Mouse (Mus musculus) erythroblast, embryonic 14.5 days (primary cell): ENCODE measurements around the gene Prpf31. TPM values are rescaled to one million over a fixed set of nuclear protein-coding genes. Genes with fewer than 3 reads are reported as not detected.
A peak's percentile ranks its signal among the peaks of the same experiment; 100 is the strongest.
"Not testable (repeated sequence)": the region's sequence is repeated elsewhere in the genome, so short reads cannot be mapped to it uniquely, and the experiment has no call there.

ENCODE experiments used
- H3K27me3 ChIP-seq: 2 replicates; pipeline ENCODE4 v1.6.1; 2012; ENCODE audit warnings: inconsistent platforms; ENCODE audit not compliant: control insufficient read depth
- H3K36me3 ChIP-seq: 2 replicates; pipeline ENCODE4 v1.6.1; 2012; ENCODE audit warnings: mild to moderate bottlenecking, inconsistent platforms; ENCODE audit not compliant: control insufficient read depth
- H3K4me1 ChIP-seq: 2 replicates; pipeline ENCODE4 v1.6.1; 2012; ENCODE audit warnings: inconsistent platforms; ENCODE audit not compliant: control insufficient read depth
- H3K4me3 ChIP-seq: replicated peaks from 2 replicates; pipeline ENCODE3; 2012; ENCODE audit warnings: moderate library complexity, mild to moderate bottlenecking, inconsistent platforms
- H3K9me3 ChIP-seq: 2 replicates; pipeline ENCODE4 v1.6.1; 2012; ENCODE audit warnings: low read length, inconsistent platforms, mixed read lengths; ENCODE audit not compliant: control insufficient read depth
- GATA1 ChIP-seq: IDR thresholded peaks from 2 replicates; pipeline ENCODE4 v1.6.1; 2012; ENCODE audit warnings: low read length, inconsistent platforms, mixed read lengths
- TAL1 ChIP-seq: IDR thresholded peaks from 3 replicates; pipeline ENCODE4 v1.6.1; 2012; ENCODE audit warnings: low read length, inconsistent platforms, mixed read lengths
- polyA plus RNA-seq: library from polyadenylated mRNA; stranded (reverse); fragments of >175 nt; gene quantifications from 2 replicates; pipeline ENCODE4 v1.2.3, GENCODE M21; 2012

The Prpf31 gene
- polyA plus RNA-seq, 1 experiment = 3.2 TPM

DNA sequence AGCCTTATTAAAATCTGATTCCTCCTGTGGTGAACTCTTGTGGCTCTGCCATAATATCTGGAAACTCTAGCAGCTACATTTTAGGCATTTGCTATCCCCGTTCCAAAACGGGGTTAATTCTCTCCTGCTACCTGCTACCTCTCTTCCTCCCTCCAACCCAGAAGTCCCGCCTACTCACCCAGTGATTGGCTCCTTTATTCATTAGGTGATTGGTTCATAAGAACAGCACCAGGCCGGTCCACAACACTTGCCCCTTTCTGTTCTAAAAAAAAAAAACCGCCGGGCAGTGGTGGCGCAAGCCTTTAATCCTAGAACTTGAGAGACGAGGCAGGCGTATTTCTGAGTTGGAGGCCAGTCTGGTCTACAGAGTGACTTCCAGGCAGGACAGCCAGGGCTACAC lies 34.6 kb upstream of the Prpf31 start:
- TF ChIP-seq TAL1 (no peak), GATA1 (no peak)
- H3K9me3 ChIP-seq = no peaks in the 10 kb centered on the region
- peaks cover 6% of the 10 kb centered on the region for H3K4me1 ChIP-seq
- no peaks in the 10 kb centered on the region for H3K36me3 ChIP-seq
- H3K27me3 ChIP-seq = no peaks in the 10 kb centered on the region
- peak overlapping the region; percentile 48 for H3K4me3 ChIP-seq

DNA sequence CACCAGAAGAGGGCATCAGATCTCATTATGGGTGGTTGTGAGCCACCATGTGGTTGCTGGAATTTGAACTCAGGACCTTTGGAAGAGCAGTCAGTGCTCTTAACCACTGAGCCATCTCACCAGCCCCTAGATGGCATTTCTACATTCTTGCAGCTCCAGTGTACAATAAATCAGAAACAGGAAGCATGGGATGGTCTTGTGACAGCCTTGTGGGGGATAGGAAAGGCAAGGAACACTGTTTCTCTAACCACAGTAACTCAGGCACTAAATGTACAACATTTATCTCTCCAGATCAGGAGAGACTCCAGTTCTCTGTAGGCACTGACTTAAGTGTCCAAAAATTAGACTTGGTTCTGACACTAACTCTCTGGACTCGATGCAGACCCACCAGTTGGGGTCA lies 32.0 kb upstream of the Prpf31 start:
- not testable (repeated sequence) for H3K9me3 ChIP-seq, H3K36me3 ChIP-seq, H3K4me1 ChIP-seq, H3K27me3 ChIP-seq, H3K4me3 ChIP-seq

DNA sequence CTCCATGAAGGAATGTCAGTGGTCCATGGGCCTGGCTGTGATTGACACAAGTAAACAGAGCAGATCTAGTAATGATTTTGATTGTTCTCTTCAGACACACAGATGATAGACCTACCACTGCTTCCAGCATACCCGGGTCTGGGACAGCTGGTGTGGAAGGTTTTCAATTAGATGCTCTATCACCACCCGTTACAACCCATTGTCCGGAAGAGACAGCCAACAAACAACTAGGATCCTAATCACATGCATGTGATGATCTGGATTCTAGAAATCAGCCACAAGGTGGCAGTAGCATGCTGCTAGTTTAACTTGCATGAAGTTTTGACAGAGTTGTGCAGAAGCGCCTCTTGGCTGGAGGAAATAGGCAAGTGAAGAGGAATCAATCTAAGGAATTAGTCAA lies 28.7 kb upstream of the Prpf31 start:
- TF ChIP-seq GATA1 = no peak
- no peak overlapping the region for H3K4me3 ChIP-seq
- H3K27me3 ChIP-seq = no peaks in the 10 kb centered on the region
- H3K36me3 ChIP-seq = no peaks in the 10 kb centered on the region
- no peaks in the 10 kb centered on the region for H3K4me1 ChIP-seq
- no peaks in the 10 kb centered on the region for H3K9me3 ChIP-seq

DNA sequence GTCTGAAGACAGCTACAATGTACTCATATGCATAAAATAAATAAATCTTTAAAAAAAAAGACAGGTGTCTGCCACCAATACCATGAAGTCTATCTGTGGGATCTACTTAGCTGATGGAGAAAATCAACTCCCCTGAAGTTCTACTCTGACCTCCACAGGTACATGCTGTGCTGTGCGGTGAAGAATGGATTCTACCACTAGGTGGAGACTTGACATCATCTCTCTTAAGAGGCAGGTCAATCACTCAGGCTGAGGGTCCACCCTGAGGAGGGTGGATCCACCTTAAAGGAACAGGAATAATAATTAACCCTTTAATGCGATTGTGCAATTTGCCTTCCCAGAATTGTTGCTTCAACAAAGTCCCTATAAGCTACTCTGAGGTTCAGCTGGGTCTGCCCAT lies 23.0 kb upstream of the Prpf31 start:
- no peaks in the 10 kb centered on the region for H3K36me3 ChIP-seq
- H3K4me3 ChIP-seq = no peak overlapping the region
- no peaks in the 10 kb centered on the region for H3K9me3 ChIP-seq
- no peaks in the 10 kb centered on the region for H3K27me3 ChIP-seq
- H3K4me1 ChIP-seq = no peaks in the 10 kb centered on the region
- TF ChIP-seq TAL1 = no peak
- no peak for TF ChIP-seq GATA1

DNA sequence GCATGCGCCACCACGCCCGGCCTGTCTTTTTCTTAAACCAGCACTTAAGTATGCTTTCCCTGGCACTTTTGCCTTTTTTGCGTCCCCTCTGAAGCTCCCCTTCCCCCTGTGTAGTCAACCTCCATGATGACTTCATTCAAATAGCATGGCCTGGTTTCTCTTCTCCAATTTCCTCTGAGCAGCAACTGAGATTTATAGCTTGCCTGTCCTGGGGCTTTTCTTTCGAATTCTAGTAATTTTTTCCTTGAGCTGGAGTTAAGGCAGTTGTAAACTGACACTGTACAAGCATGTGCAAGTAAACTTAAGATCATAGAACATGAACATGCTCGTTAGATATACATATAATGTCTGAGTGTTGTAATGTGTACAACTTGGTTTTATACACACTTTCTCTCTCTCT lies 22.4 kb upstream of the Prpf31 start:
- TF ChIP-seq TAL1 (no peak), GATA1 (no peak)
- no peak overlapping the region for H3K4me3 ChIP-seq
- no peaks in the 10 kb centered on the region for H3K9me3 ChIP-seq
- H3K4me1 ChIP-seq = no peaks in the 10 kb centered on the region
- no peaks in the 10 kb centered on the region for H3K27me3 ChIP-seq
- H3K36me3 ChIP-seq = no peaks in the 10 kb centered on the region

DNA sequence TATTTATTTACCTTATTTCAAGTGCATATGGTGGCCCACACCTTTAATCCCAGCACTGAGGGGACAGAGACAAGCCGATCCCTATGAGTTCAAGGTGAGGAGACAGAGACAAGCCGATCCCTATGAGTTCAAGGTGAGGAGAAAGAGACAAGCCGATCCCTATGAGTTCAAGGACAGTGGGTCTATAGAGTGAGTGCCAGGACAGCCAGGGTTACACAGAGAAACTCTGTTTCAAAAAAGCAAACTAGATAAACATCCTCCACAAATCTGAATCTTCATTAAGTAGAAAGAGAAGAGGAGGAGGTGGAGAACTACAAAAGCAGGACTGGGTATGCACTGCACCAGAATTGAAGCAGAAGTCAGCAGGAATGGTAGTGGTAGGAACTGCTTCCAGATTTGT lies 21.1 kb upstream of the Prpf31 start:
- no peak overlapping the region for H3K4me3 ChIP-seq
- no peak for TF ChIP-seq TAL1
- TF ChIP-seq GATA1 = no peak
- peaks cover 2% of the 10 kb centered on the region; the same call in 1 of the 2 replicates for H3K27me3 ChIP-seq
- no peaks in the 10 kb centered on the region for H3K9me3 ChIP-seq
- H3K36me3 ChIP-seq = no peaks in the 10 kb centered on the region
- no peaks in the 10 kb centered on the region for H3K4me1 ChIP-seq

DNA sequence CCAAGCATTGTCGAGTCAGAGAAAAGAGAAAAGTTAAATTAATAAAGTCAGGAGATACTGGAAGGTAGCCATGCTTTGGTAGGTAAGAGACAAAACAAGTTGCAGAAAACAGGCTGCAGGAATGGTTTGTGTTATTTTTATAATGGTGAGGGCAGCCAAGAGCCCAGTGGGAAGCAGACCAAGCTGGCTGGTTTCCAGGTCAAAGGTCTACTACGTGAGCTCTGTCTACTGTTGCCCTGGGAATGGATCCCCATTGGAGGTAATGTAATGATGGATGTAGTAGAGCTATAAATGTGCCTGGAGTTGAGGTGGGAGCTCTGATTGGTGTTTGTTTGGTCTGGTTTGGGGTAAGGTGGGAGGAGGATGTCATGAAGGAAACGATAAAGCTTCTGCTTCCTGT lies 20.7 kb upstream of the Prpf31 start:
- Histone ChIP-seq H3K4me3 (no peak overlapping the region), H3K9me3 (no peaks in the 10 kb centered on the region), H3K27me3 (peaks cover 2% of the 10 kb centered on the region; the same call in 1 of the 2 replicates), H3K4me1 (no peaks in the 10 kb centered on the region), H3K36me3 (no peaks in the 10 kb centered on the region)
- TF ChIP-seq TAL1 = no peak
- no peak for TF ChIP-seq GATA1

DNA sequence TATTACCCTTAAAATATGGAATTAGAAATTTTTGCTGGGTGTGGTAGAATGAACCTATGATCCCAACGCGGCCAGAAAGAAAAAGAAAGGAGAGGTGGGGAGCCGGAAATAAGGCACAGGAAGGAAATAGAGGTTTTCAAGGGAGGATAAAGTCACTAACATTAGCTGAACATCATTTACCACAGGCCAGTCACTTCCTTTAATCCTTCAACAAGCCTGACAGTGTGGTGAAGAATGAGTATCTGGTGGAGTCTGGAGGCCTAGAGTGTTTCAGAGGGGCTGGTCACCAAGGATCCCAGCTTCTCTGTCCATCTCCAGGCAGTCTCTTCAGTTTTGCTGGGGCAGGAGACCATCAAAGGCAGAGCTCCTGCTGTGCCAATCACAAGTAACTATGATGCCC lies 19.3 kb upstream of the Prpf31 start:
- no peak for TF ChIP-seq TAL1
- TF ChIP-seq GATA1 = no peak
- peaks cover 6% of the 10 kb centered on the region; the same call in 1 of the 2 replicates for H3K27me3 ChIP-seq

DNA sequence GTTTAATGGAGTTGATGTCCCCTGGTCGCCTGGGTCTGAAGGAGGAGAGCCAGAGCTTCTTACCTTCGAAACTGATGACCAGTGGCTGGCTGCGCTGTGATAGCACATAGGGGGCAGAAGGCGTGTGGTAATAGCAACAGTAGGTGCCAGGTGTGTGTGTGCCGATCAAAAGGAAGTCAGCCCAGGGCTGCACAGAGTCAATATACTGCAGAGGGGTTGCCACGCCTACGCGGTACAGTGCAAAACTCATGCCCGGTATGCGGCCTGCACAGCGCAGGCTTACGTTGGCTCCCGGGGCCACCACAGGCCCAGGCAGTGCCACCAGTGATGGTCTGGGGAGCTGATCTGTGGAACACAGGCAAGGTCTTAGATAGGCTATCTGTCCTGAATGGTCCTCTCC lies 18.8 kb upstream of the Prpf31 start:
- Histone ChIP-seq H3K4me3 (no peak overlapping the region), H3K4me1 (peaks cover 2% of the 10 kb centered on the region), H3K9me3 (no peaks in the 10 kb centered on the region), H3K27me3 (peaks cover 11% of the 10 kb centered on the region), H3K36me3 (no peaks in the 10 kb centered on the region)
- TF ChIP-seq TAL1 (no peak), GATA1 (no peak)

More for the DNA sequence above, 19.3 kb upstream of the Prpf31 start:
- Histone ChIP-seq H3K4me3 (no peak overlapping the region), H3K4me1 (no peaks in the 10 kb centered on the region), H3K9me3 (no peaks in the 10 kb centered on the region), H3K36me3 (no peaks in the 10 kb centered on the region)

DNA sequence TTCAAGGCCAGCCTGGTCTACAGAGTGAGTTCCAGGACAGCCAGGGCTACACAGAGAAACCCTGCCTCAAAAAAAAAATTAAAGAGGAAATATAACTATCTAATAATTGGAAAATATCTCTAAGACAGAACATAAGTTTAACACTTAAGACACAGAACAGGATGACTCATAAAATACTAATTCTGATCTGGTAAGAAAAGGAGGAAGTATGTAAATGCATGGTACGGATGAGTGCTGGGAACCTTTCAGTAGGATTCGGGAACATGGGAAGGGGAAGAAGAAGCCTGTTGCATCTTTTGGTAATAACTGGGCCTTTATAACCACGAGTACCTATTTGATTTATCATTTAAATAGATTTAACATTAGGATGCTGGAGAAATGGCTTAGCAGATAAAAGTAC lies 15.8 kb upstream of the Prpf31 start:
- H3K36me3 ChIP-seq = peaks cover 5% of the 10 kb centered on the region
- no peak for TF ChIP-seq GATA1
- TF ChIP-seq TAL1 = no peak
- H3K9me3 ChIP-seq = no peaks in the 10 kb centered on the region
- peaks cover 29% of the 10 kb centered on the region for H3K4me1 ChIP-seq
- H3K4me3 ChIP-seq = no peak overlapping the region
- H3K27me3 ChIP-seq = peaks cover 11% of the 10 kb centered on the region
